Mouse (Mus musculus) CD4-positive, CD25-positive, alpha-beta regulatory T cell, adult 2 months (primary cell): Measurements from ENCODE around the gene Slc22a16.

Source experiments
- DNase-seq: peaks from one replicate; pipeline ENCODE4 v3.0.0-alpha.2; 2012; ENCODE audit warnings: low read depth, low spot score

Gene Slc22a16

DNA sequence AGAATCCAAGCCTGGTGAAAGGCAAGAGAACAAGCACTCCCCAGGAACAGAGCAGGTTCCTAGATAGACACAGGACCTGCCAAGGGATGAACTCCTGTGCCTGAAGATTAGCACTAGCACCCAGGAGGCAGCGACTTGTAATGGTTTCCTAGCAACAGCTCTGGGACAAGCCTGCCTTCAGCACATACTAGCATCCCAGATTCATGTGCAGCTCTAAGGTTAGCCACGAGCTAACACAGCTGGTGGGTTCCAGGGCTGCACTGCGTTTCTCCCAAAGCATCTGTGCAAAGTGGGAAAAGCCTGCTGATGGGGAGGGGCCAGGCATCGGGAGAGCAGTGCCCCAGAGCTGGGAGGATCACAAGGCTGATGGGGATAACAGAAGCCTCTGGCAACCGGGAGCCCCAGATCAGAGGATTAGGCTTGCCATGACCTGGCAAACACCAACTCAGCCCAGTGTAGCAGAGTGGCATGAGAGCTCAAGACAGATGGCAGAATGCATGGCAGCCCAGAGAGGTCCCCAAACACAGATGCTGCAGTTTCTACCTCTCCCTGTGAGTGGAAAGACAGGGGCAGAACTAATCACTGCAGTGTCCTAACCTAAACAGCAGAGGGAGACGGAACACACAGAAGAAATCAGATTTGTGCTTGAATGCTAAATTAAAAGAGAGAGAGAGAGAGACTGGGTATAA, 34.7 kb downstream of the Slc22a16 start:
- no peak for DNase-seq

DNA sequence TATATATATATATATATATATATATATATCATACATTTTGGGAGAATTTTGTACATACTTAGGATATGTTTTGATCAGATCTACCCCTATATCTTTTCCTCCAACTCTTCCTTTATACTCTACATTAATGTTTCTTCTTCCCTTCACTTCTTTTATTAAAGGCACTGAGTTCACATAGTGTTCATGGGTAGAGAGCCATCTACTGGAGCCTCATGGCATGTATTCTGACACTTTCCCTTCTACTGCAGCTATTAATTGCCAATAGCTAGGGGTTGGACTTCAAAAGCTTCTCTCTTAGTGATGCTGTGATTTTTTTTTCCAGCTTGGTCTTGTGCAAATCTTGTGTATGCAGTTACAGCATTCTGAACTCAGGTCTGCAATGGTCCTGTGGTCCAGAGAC, 47.8 kb downstream of the Slc22a16 start:
- DNase-seq: peak; percentile 43

DNA sequence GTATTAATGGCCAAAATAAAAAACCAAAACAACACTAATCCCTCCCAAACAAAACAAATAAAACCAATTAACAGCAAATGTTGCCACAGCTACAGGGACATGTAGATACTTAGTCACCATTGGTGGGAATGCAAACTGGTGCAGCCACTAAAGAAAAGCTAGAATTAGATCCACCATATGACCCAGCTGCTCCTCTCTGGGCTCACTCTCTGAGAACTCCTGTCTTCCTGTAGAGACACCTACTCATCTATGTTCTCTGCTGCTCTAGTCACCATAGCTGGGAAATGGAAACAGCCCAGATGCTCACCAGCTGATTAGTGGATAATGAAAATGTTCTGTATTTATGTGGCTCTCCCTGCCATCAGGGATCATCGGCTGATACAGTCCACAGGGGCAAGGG, 49.6 kb downstream of the Slc22a16 start:
- DNase-seq: no peak

- peak; percentile 68 for DNase-seq
Measured at GRCm38 (mm10) chr10:40629140-40629539, 59.0 kb downstream of the Slc22a16 start.

- DNase-seq: no peak
Measured at GRCm38 (mm10) chr10:40629656-40630311, 59.6 kb downstream of the Slc22a16 start, which contains the start of gene Ddo. Gene Ddo, plus strand, starts transcription at chr10:40630011.

- DNase-seq: no peak
Measured at GRCm38 (mm10) chr10:40630457-40630856, 60.3 kb downstream of the Slc22a16 start.

DNA sequence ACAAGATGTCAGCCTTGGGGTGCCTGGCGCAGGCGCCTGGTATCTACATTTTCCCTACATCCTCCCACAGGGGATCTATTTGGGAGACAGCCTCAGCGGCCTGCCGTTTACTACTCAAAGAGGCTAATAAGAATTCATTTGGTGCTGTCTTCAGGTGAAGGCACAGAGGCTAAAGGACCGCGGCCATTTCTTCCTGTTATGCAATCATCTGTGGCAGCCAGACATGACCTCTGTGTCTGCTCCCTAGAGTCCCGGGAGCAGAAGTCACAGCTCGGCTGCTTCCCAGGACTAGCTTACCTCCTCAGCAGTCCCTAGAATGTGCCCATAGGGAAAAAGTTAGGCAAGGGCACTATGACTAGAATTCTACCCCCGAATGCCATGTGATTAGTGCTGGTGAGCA, 60.8 kb downstream of the Slc22a16 start:
- DNase-seq: no peak

DNA sequence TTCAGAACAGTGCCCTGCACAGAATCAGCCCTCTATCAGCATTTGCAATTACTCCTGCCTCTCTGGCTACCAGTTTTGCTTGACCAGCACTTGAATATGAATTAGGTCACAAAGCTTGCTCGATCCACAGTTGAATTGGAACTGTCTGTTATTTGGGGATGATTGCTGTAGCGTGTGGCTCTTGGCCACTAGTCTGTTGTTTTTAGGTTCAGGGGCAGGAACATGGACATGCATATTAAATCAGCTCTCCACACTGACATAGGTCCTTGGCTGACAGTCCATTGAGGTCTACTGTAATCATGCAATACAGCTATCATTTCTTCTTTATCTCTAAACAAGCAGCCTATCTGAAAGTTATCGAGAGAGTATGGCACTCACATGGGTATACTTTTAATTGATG, 62.0 kb downstream of the Slc22a16 start:
- no peak for DNase-seq

- no peak for DNase-seq
Measured at GRCm38 (mm10) chr10:40637331-40637730, 67.2 kb downstream of the Slc22a16 start.

GRCm38 (mm10) chr10:40638276-40638675, 68.1 kb downstream of the Slc22a16 start:
- no peak for DNase-seq

GRCm38 (mm10) chr10:40638823-40639819, 69.0 kb downstream of the Slc22a16 start:
- no peak for DNase-seq

DNA sequence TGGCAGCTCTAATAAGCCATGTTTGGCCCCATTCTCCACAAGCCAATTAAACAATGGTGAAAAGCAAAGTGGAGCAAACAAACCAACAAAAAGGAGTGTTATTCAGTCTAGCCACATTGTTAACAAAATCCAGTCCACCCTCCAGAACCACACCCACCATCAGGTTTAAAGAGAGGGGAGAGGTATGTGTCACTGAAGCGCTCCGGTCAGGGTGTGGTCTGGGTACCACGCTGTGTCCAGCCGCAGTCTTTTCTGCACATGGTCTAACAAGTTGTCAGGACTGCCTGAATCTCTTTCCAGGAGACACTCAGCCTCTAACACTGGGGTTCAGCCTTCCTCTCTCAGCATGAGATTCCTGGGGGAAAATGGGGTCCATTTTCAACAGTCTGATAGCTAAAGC, 70.3 kb downstream of the Slc22a16 start:
- DNase-seq: no peak

- DNase-seq: no peak
Measured at GRCm38 (mm10) chr10:40641901-40642300, 71.8 kb downstream of the Slc22a16 start.

GRCm38 (mm10) chr10:40643126-40643525, 73.0 kb downstream of the Slc22a16 start:
- DNase-seq: no peak

DNA sequence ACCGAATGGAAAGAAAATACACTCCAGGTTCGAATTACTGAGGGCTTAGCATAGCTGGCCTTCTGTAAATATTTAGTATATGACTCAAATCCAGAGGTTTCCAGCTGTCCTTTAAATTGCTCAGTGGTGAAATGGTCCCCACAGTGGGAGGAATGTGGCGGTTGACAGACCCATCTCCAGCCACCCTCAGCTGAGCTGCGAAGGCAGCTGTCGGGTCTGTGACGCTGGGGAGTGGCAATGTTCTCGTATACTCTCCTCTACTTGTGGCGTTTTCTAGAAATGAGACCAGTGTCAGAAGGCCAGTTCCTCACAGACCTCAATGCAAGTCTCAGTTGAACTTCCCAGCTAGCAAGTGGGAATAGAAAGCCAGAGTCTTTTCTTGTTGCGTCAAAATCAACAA, 74.3 kb downstream of the Slc22a16 start:
- no peak for DNase-seq

- no peak for DNase-seq
Measured at GRCm38 (mm10) chr10:40645346-40645745, 75.2 kb downstream of the Slc22a16 start.

- no peak for DNase-seq
Measured at GRCm38 (mm10) chr10:40648776-40649175, 78.6 kb downstream of the Slc22a16 start.

DNA sequence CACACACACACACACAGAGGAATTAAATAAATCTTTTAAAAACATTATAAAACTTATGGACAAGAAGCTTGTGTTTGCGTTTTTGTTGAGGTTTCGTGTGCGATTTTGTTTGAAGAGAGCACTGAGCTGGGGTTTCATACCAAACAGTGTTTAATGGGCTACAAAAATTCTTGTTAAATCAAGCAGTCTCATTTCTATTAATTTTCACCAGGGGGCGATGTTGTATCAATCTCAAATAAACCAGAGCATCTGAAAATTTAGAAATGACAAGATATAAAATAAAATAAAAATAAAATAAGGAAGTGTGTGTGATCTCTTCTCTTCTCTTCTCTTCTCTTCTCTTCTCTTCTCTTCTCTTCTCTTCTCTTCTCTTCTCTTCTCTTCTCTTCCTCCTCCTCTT, 79.5 kb downstream of the Slc22a16 start:
- peak; percentile 37 for DNase-seq

DNA sequence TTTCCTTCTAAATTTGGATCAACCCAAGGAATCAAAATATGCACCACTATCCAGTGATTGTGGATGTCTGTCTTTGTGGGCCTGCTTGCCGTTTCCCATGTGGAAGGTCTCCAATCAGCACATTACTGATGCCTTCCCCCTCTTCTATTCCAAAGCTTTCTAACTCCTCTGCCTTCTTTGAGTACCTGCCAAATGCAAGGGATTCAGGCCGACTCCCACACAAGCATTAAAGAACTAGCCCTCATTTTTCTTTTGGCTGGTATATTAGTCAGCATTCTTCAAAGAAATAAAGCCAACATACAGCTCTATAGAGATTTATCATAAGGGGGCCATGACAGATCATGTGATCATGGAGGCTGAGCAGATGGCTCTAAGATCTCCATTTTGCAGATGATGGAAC, 81.5 kb downstream of the Slc22a16 start:
- DNase-seq: no peak
